Mouse (Mus musculus): ENCODE measurements around the gene Rbm38. TPM values are rescaled to one million over a fixed set of nuclear protein-coding genes. Genes with fewer than 3 reads are reported as not detected.

Rbm38 gene
- total RNA-seq (2021) = 1 to 10 TPM; 3.0 to 3.6 TPM

- no peak for DNase-seq (ENCODE audit: low spot score in 2 of 2)
- intact Hi-C loops (cut with DNase I) = loop anchor here (10.0 kb wide), 1 partner anchor 64 kb away; no protein-coding TSS in a partner anchor
Measured at GRCm38 (mm10) chr2:173020430-173020829, at the start of gene Rbm38. Rbm38 (plus strand) TSS chr2:173020498.

- intact Hi-C loops (cut with DNase I) = no loop called here
- no peak for DNase-seq (ENCODE audit: low spot score in 2 of 2)
Measured at GRCm38 (mm10) chr2:172971865-172972264, 48.4 kb upstream of the Rbm38 start.

- DNase-seq (ENCODE audit: low spot score in 2 of 2) = no peak
- intact Hi-C loops (cut with DNase I) = no loop called here
Measured at GRCm38 (mm10) chr2:172973806-172974565, 46.3 kb upstream of the Rbm38 start.

- intact Hi-C loops (cut with DNase I) = no loop called here
- DNase-seq (ENCODE audit: low spot score in 2 of 2) = no peak
Measured at GRCm38 (mm10) chr2:172974701-172975100, 45.6 kb upstream of the Rbm38 start.

GRCm38 (mm10) chr2:172975159-172975558, 45.1 kb upstream of the Rbm38 start:
- DNase-seq (ENCODE audit: low spot score in 2 of 2) = no peak
- intact Hi-C loops (cut with DNase I) = no loop called here

- intact Hi-C loops (cut with DNase I) = no loop called here
- no peak for DNase-seq (ENCODE audit: low spot score in 2 of 2)
Measured at GRCm38 (mm10) chr2:172976661-172977238, 43.5 kb upstream of the Rbm38 start.

- intact Hi-C loops (cut with DNase I) = no loop called here
Measured at GRCm38 (mm10) chr2:172977409-172978130, 42.7 kb upstream of the Rbm38 start, which contains the start of gene Spo11. Spo11 (plus strand) TSS chr2:172977700.

GRCm38 (mm10) chr2:172978131-172978633, 42.1 kb upstream of the Rbm38 start:
- DNase-seq (ENCODE audit: low spot score in 2 of 2) = no peak
- intact Hi-C loops (cut with DNase I) = no loop called here

More at GRCm38 (mm10) chr2:172977409-172978130, 42.7 kb upstream of the Rbm38 start, which contains the start of gene Spo11:
- DNase-seq (ENCODE audit: low spot score in 2 of 2) = no peak

GRCm38 (mm10) chr2:172979666-172980345, 40.5 kb upstream of the Rbm38 start:
- DNase-seq (ENCODE audit: low spot score in 2 of 2) = no peak
- intact Hi-C loops (cut with DNase I) = no loop called here

GRCm38 (mm10) chr2:172982776-172983561, 37.3 kb upstream of the Rbm38 start:
- intact Hi-C loops (cut with DNase I) = no loop called here

GRCm38 (mm10) chr2:172990161-172990560, 30.1 kb upstream of the Rbm38 start:
- intact Hi-C loops (cut with DNase I) = no loop called here
- no peak for DNase-seq (ENCODE audit: low spot score in 2 of 2)

More at GRCm38 (mm10) chr2:172982776-172983561, 37.3 kb upstream of the Rbm38 start:
- DNase-seq (ENCODE audit: low spot score in 2 of 2) = no peak

- DNase-seq (ENCODE audit: low spot score in 2 of 2) = peak; percentile 53 to 71
- intact Hi-C loops (cut with DNase I) = loop anchor here (1.0 to 5.0 kb wide), 2 partner anchors 165 to 519 kb away; no protein-coding TSS in a partner anchor
Measured at GRCm38 (mm10) chr2:172996207-172996606, 24.1 kb upstream of the Rbm38 start.

GRCm38 (mm10) chr2:172997748-172998147, 22.6 kb upstream of the Rbm38 start:
- DNase-seq (ENCODE audit: low spot score in 2 of 2) = no peak
- intact Hi-C loops (cut with DNase I) = loop anchor here (2.0 to 5.0 kb wide), 2 partner anchors 83 to 520 kb away; no protein-coding TSS in a partner anchor

- intact Hi-C loops (cut with DNase I) = loop anchor here (2.0 to 5.0 kb wide), 2 partner anchors 82 to 521 kb away; no protein-coding TSS in a partner anchor
- no peak for DNase-seq (ENCODE audit: low spot score in 2 of 2)
Measured at GRCm38 (mm10) chr2:172998478-172998877, 21.8 kb upstream of the Rbm38 start.

GRCm38 (mm10) chr2:172999630-173000284, 20.5 kb upstream of the Rbm38 start, which contains the start of gene Rae1:
Rae1 (plus strand) TSS chr2:173000117.
- intact Hi-C loops (cut with DNase I) = loop anchor here (2.0 to 5.0 kb wide), 2 partner anchors 81 to 522 kb away; no protein-coding TSS in a partner anchor
- peak; percentile 98 for DNase-seq (ENCODE audit: low spot score in 2 of 2)

GRCm38 (mm10) chr2:173000285-173000652, 20.0 kb upstream of the Rbm38 start:
- intact Hi-C loops (cut with DNase I) = no loop called here
- DNase-seq (ENCODE audit: low spot score in 2 of 2) = no peak

- DNase-seq (ENCODE audit: low spot score in 2 of 2) = peak in 1 of 2 experiments; percentile 25
- intact Hi-C loops (cut with DNase I) = no loop called here
Measured at GRCm38 (mm10) chr2:173000921-173001320, 19.4 kb upstream of the Rbm38 start.

- intact Hi-C loops (cut with DNase I) = no loop called here
- DNase-seq (ENCODE audit: low spot score in 2 of 2) = no peak
Measured at GRCm38 (mm10) chr2:173003737-173004136, 16.6 kb upstream of the Rbm38 start.
